Mouse (Mus musculus): ENCODE measurements at regions not wholly inside any gene's neighbourhood (a gene's known extent, or its start where the extent isn't known, plus 50 kb on each side); places are given as distances from the start of the nearest gene placed in this dataset.
"Not testable (repeated sequence)": the region's sequence is repeated elsewhere in the genome, so short reads cannot be mapped to it uniquely, and the experiment has no call there.

- DNase-seq (ENCODE audit: low spot score in 2 of 2) = no peak
These were observed 128.9 kb downstream of the Dll1 start for GRCm38 (mm10) chr17:15247546-15248416.

GRCm38 (mm10) chr17:15242976-15243635, 133.6 kb downstream of the Dll1 start:
- DNase-seq (ENCODE audit: low spot score in 2 of 2) = no peak

GRCm38 (mm10) chr17:15242356-15242755, 134.3 kb downstream of the Dll1 start:
- no peak for DNase-seq (ENCODE audit: low spot score in 2 of 2)

- DNase-seq (ENCODE audit: low spot score in 2 of 2) = no peak
These were observed 135.2 kb downstream of the Dll1 start for GRCm38 (mm10) chr17:15241491-15241890.

- not testable (repeated sequence) for DNase-seq (ENCODE audit: low spot score in 2 of 2)
These were observed 136.0 kb downstream of the Dll1 start for GRCm38 (mm10) chr17:15240641-15241040.

GRCm38 (mm10) chr17:15240011-15240410, 136.7 kb downstream of the Dll1 start:
- DNase-seq (ENCODE audit: low spot score in 2 of 2) = no peak

- DNase-seq (ENCODE audit: low spot score in 2 of 2) = no peak
These were observed 141.6 kb downstream of the Dll1 start for GRCm38 (mm10) chr17:15235041-15235440.

GRCm38 (mm10) chr17:15231175-15231574, 145.5 kb downstream of the Dll1 start:
- no peak for DNase-seq (ENCODE audit: low spot score in 2 of 2)

- no peak for DNase-seq (ENCODE audit: low spot score in 2 of 2)
These were observed 147.5 kb downstream of the Dll1 start for GRCm38 (mm10) chr17:15229159-15229558.

GRCm38 (mm10) chr17:15228077-15228476, 148.6 kb downstream of the Dll1 start:
- DNase-seq (ENCODE audit: low spot score in 2 of 2) = no peak

GRCm38 (mm10) chr17:15223826-15224225, 152.8 kb downstream of the Dll1 start:
- DNase-seq (ENCODE audit: low spot score in 2 of 2) = no peak

- no peak for DNase-seq (ENCODE audit: low spot score in 2 of 2)
These were observed 153.7 kb downstream of the Dll1 start for GRCm38 (mm10) chr17:15222923-15223322.

GRCm38 (mm10) chr17:15214157-15214685, 162.5 kb downstream of the Dll1 start:
- no peak for DNase-seq (ENCODE audit: low spot score in 2 of 2)

- no peak for DNase-seq (ENCODE audit: low spot score in 2 of 2)
These were observed 167.5 kb upstream of the Gm3448 start for GRCm38 (mm10) chr17:15208808-15209173.

GRCm38 (mm10) chr17:15208030-15208807, 166.9 kb upstream of the Gm3448 start:
- peak; percentile 43 to 49 for DNase-seq (ENCODE audit: low spot score in 2 of 2)

GRCm38 (mm10) chr17:15207182-15208029, 166.1 kb upstream of the Gm3448 start:
- DNase-seq (ENCODE audit: low spot score in 2 of 2) = no peak

- DNase-seq (ENCODE audit: low spot score in 2 of 2) = no peak
These were observed 164.5 kb upstream of the Gm3448 start for GRCm38 (mm10) chr17:15205799-15206198.

GRCm38 (mm10) chr17:15204524-15204923, 163.2 kb upstream of the Gm3448 start:
- no peak for DNase-seq (ENCODE audit: low spot score in 2 of 2)

GRCm38 (mm10) chr17:15199235-15199634, 157.9 kb upstream of the Gm3448 start:
- no peak for DNase-seq (ENCODE audit: low spot score in 2 of 2)

GRCm38 (mm10) chr17:15197361-15197760, 156.0 kb upstream of the Gm3448 start:
- DNase-seq (ENCODE audit: low spot score in 2 of 2) = no peak

GRCm38 (mm10) chr17:15195819-15196218, 154.5 kb upstream of the Gm3448 start:
- DNase-seq (ENCODE audit: low spot score in 2 of 2) = no peak
